Mouse (Mus musculus): Measurements from ENCODE around the gene Mcoln2.

The Mcoln2 gene

DNA sequence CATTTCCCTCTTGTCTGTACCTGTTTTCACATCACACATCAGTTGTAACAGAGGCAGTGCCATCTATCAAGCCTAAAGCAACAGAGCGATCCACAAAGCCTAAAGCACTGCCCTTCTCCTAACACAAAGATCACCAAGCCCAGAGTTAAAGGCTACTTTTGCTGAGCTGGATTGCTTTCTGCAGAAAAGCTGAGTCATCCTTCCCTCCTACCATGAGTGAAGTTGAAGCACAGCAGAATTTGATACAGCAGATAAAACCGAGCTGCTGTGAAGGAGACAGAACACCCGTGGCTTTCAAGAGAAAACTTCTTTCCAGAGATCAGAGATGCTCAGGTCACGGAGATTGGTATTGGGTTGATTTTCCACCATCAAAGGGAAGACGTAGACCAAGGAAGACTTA lies 3.5 kb upstream of the Mcoln2 start:
- DNase-seq (ENCODE audit: low spot score), result no peak

DNA sequence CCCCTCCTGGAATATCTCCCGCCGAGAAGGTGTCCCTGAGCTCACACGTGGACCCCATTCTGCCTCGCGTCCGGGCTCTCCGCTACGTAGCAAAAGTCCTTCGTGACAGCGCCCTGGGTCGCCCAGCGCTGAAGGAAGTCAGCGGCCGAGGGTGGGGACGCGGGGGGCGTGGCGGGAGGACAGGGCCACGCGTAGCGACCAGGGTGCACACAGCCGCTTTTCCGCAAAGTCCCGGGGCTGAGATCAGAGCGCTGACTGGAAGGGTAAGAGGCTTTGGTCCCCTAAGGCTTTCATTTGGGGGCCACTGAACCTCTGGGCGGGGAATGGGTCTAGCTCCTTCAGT lies 396 bp downstream of the Mcoln2 start:
- DNase-seq (ENCODE audit: low spot score), result peak; percentile 24

- no peak for DNase-seq (ENCODE audit: low spot score)
Observed at GRCm38 (mm10) chr3:146150560-146150959, 927 bp downstream of the Mcoln2 start.

GRCm38 (mm10) chr3:146151328-146151727 lies 1.7 kb downstream of the Mcoln2 start:
- DNase-seq (ENCODE audit: low spot score), result no peak

- no peak for DNase-seq (ENCODE audit: low spot score)
Observed at GRCm38 (mm10) chr3:146151755-146152154, 2.1 kb downstream of the Mcoln2 start.

DNA sequence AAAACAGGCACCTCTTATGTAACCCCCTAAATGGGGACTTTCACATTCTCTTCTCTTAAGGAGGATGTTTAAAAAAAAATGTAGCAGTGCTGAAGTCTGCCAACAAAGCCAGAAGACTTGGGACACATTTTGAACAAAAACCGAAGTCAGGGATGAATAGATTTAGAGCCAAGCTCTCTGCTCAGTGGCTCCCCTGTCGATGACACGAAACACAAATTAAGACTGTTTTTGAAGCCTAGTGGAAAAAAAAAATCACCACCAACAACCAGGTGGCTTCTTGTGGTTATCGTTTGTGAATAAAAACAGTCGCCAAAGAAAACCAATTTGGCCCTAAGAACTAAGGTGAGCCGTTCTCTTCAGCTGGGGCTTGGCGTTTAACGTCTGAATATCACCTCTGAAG lies 2.7 kb downstream of the Mcoln2 start:
- DNase-seq (ENCODE audit: low spot score), result peak; percentile 20

GRCm38 (mm10) chr3:146152913-146153312 lies 3.3 kb downstream of the Mcoln2 start:
- no peak for DNase-seq (ENCODE audit: low spot score)

- DNase-seq (ENCODE audit: low spot score), result no peak
Observed at GRCm38 (mm10) chr3:146153862-146154611, 4.4 kb downstream of the Mcoln2 start.

GRCm38 (mm10) chr3:146155628-146156576 lies 6.3 kb downstream of the Mcoln2 start:
- no peak for DNase-seq (ENCODE audit: low spot score)

DNA sequence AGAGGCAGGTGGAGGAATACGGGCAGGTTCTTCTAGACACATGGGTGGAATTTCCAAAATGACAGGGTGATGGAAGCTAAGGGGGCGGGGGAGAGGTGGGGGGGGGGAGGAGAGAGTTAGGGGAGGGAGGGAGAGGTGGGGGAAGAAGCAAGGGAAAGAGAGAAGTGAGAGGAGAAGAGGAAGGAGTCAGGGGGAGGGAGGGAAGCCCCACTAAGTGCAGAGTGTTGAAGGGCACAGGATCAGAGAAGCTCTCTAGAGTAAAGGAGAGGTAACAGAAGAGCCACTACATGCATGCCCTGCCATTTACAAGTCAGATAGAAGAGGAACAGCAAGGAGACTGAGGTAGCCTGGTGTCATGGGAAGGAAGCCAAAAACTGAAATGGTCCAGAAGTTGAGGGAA lies 7.2 kb downstream of the Mcoln2 start:
- no peak for DNase-seq (ENCODE audit: low spot score)

DNA sequence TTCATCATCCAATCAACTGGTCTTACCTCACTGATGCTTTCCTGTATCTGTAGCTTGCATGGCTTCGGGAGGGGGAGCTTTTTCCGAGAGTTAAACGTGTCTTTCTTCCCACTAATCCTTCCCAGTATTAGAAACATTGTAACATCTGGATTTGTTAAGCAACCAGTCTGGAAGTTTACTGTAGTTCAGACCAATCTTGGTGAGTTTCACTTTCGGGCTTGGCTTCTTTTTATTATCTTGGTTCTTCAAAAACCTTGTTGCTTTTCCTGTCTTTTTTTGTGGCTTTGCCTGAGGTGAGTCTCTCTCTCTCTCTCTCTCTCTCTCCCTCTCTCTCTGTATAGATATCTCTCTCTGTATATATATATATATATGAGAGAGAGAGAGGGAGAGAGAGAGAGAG lies 8.4 kb downstream of the Mcoln2 start:
- no peak for DNase-seq (ENCODE audit: low spot score)

- DNase-seq (ENCODE audit: low spot score), result no peak
Observed at GRCm38 (mm10) chr3:146159360-146159759, 9.7 kb downstream of the Mcoln2 start.

DNA sequence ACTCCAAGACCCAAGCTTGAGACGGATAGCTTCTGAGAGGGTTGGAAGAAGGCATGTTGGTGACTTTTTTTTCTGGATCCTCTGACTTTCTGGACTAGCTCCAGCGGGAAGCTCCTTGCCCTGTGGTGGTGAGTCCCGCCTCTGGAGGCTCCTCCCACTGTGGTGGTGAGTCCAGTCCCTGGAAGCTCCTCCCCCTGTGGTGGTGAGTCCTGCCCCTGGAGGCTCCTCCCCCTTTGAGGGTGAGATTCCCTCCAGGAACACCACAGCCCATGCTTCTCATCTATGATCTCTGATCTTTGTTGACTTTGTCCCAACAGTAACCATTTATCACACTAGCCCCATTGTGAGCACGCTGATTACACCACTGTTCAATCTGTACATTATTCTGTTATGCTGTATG lies 12.6 kb downstream of the Mcoln2 start:
- no peak for DNase-seq (ENCODE audit: low spot score)

GRCm38 (mm10) chr3:146169356-146169755 lies 19.7 kb downstream of the Mcoln2 start:
- no peak for DNase-seq (ENCODE audit: low spot score)

DNA sequence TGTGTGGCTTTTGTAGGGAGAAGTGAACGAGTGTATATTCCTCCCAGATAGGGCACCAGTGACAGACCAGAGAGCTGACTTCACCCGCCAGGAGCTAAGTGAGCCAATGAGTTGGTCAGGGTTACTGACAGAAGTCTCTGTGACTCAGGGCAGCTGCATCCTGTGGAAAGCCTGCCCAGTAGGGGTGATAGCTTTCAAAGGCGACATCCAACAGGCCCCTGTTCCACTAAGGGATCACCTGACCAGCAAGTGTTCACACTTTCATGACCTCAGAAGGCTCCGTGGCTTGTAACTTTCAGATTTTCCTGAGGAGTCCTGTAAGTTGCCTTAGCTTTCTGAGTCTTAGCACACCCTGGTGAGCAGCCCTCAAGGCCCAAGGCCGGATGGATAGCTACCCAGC lies 23.4 kb downstream of the Mcoln2 start:
- DNase-seq (ENCODE audit: low spot score), result no peak

DNA sequence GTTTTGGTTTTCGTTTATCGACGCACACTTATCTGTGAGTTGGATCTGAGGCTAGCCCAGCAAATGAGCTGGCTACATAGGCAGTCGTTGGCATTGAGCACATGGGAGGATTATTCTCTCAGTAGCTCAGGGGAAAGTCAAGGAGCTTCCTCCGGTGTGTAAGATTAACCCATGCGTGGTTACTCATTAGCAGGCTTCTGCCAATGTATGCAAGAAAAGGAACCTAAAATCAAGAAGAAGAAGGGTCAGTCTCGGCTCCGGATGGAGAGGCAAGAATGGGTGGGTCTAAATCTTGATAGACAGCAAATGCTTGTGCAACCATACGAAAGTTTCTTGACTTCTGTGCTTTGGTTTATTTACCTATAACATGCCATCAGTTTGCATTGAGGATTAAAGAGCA lies 24.6 kb downstream of the Mcoln2 start:
- no peak for DNase-seq (ENCODE audit: low spot score)

- DNase-seq (ENCODE audit: low spot score), result no peak
Observed at GRCm38 (mm10) chr3:146177295-146177694, 27.7 kb downstream of the Mcoln2 start.

DNA sequence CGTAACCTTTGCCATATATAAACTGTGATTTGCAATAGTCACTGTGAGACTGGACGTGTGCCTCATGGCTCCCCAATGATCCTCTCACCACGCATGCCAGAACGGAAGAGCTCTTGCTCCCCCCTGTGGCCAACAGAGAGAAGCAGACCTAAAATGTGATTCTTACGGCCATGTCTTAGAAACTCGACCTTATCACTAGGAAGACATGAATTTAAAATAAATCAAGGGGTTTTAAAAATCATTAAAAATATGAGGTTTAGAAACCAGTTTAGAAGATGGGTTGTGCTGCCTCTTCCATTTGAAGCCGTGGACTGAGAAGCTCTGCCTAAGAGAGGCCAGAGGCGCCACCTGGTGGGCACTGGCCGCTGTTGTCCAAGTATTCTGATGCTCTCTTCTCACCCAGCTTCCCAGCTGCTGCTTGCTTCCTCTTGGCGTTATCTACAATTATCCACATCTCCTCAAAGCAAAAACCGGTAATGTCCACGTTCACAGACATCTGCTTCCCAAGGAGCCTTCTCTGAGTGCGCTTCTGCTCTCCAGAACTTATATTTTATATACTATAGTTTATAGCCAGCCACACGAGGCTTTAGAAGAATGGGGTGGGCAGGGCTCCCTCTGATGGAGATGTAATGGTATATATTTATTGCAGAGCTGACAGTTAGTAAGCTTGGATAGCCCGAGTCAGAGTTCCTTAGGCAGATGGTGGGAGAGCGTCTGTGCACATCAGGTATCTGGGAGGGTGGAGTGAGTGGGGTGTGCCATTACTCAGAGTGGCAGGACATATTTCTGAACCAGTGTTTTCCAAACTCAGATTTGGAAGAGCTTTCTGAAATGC lies 28.3 kb downstream of the Mcoln2 start:
- peak; percentile 52 for DNase-seq (ENCODE audit: low spot score)

DNA sequence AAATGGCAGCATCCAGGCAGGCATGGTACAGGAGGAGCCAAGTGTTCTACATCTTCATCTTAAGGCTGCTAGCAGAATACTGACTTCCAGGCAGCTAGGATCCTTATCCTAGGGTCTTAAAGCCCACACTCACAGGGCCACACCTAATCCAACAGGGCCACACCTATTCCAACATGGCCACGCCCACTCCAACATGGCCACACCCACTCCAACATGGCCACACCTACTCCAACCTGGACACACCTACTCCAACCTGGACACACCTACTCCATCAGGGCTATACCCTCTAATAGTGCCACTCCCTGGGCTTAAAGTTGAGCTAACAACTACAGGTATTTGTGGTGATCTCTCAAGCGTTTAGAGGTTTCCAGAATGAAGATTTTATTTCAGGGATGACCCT lies 30.7 kb downstream of the Mcoln2 start:
- DNase-seq (ENCODE audit: low spot score), result no peak

DNA sequence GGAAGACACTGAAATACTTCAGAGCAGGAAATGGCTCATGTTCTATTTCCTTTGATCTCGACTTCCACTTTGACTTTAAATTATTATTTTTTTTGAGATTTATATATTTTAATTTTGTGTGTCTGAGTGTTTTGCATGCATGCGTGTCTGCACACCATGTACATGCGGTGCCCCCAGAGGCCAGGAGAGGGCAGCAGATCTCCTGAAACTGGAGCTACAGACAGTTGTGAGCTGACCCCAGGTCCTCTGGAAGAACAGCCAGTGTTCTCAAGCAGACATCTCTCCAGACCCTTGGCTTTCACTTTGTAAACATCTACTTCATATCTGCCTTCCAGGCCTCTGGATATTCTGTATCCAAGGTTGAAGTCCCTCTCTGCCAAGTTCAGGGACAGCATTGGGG lies 31.4 kb downstream of the Mcoln2 start:
- no peak for DNase-seq (ENCODE audit: low spot score)

- DNase-seq (ENCODE audit: low spot score), result peak; percentile 12
Observed at GRCm38 (mm10) chr3:146184992-146185657, 35.5 kb downstream of the Mcoln2 start.

DNA sequence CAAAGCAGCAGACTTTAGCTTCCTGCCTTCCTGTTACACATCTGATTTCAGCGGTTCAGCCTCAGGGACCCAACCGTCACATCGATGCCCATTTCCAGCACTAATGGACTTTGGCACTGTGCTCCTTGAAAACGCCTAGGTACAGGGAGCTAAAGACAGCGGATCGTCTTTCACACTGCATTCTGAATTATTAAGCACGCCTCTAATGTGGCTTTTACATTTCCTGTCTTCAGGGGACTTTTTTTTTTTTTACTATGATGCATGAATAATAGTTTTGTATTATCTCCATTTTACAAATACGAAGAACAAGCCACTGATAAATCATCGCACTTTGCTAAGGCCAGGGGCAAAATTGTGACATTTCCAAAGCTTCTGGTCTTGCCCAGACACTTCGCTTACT lies 36.4 kb downstream of the Mcoln2 start:
- DNase-seq (ENCODE audit: low spot score), result no peak
